Mouse (Mus musculus): ENCODE data around the gene Cmip. TPM values are rescaled to one million over a fixed set of nuclear protein-coding genes. Genes with fewer than 3 reads are reported as not detected.

The Cmip gene
- polyA plus RNA-seq, 1 experiment from 2014 or later: 131 TPM

DNA sequence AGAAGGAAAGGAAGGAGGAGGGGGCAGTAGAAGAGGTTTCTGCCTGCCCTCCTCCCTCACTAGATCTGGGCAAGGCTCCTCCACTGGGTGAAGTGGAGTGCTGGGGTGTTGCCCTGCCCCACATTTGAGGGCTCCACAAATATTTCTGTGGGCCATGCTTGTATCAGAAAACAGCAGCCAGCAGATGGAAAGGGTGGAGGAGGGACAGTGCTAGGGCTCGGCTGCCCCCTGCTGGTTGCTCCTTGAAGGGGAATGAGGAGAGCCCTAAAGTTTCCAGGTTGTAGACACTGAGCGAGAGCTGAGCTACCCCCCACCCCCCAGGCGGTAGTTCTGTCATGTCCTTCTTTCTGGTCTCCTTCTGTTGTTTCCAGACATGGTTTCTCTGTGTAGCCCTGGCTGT is 214.3 kb downstream of the Cmip start:
- no peaks in the 10 kb centered on the region for H3K27me3 ChIP-seq (ENCODE audit: control insufficient read depth, insufficient read depth, low read length)
- H3K9me3 ChIP-seq (ENCODE audit: control insufficient read depth, low read length): no peaks in the 10 kb centered on the region
- H3K4me3 ChIP-seq (replicated peaks; ENCODE audit: low read length): no peak overlapping the region
- 16% methylated on average over 3 of the region's 3 CpGs for WGBS
- H3K4me1 ChIP-seq (replicated peaks; ENCODE audit: control insufficient read depth, insufficient read depth, low read length): peaks cover 13% of the 10 kb centered on the region
- ATAC-seq (ENCODE audit: low FRiP score): no peak
- no peaks in the 10 kb centered on the region for H3K36me3 ChIP-seq (replicated peaks; ENCODE audit: control insufficient read depth, insufficient read depth)
- peak; percentile 72 for DNase-seq (ENCODE audit: low spot score)
- H3K27ac ChIP-seq: 0 out of 2 replicates have a peak overlapping the region, but pooled peaks have one; percentile 92
- H3K4me2 ChIP-seq (replicated peaks): no peak overlapping the region
- H3K9ac ChIP-seq: no peak overlapping the region

DNA sequence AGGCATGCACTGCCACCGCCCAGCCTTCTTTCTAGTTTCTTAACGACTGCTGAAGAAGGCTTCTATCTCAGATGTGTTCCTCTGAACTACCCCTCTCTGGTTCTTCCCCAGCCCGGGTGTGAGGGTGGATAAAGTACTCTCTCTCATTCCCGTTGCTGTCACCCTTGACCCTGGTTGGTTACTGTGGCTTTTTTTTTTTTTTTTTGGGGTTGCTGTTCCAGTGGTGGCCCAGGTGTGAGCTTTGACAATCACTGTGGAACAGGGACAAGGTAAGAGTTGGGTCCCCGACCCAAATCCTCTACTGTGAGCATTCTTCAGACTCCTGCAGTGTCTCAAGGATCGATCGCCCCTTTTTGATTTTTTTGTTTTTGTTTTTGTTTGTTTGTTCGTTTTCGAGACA is 214.8 kb downstream of the Cmip start:
- DNase-seq (ENCODE audit: low spot score): no peak
- Histone ChIP-seq H3K4me2 (replicated peaks) (no peak overlapping the region), H3K27ac (no peak overlapping the region), H3K9ac (no peak overlapping the region), H3K27me3 (ENCODE audit: control insufficient read depth, insufficient read depth, low read length) (no peaks in the 10 kb centered on the region), H3K4me3 (replicated peaks; ENCODE audit: low read length) (no peak overlapping the region), H3K36me3 (replicated peaks; ENCODE audit: control insufficient read depth, insufficient read depth) (no peaks in the 10 kb centered on the region), H3K4me1 (replicated peaks; ENCODE audit: control insufficient read depth, insufficient read depth, low read length) (peaks cover 13% of the 10 kb centered on the region), H3K9me3 (ENCODE audit: control insufficient read depth, low read length) (no peaks in the 10 kb centered on the region)
- 83% methylated on average over 9 of the region's 9 CpGs for WGBS
- no peak for ATAC-seq (ENCODE audit: low FRiP score)

- Histone ChIP-seq H3K4me2 (replicated peaks) (no peak overlapping the region), H3K9ac (no peak overlapping the region), H3K4me3 (replicated peaks; ENCODE audit: low read length) (no peak overlapping the region), H3K27me3 (ENCODE audit: control insufficient read depth, insufficient read depth, low read length) (no peaks in the 10 kb centered on the region), H3K36me3 (replicated peaks; ENCODE audit: control insufficient read depth, insufficient read depth) (no peaks in the 10 kb centered on the region), H3K27ac (no peak overlapping the region), H3K4me1 (replicated peaks; ENCODE audit: control insufficient read depth, insufficient read depth, low read length) (peaks cover 13% of the 10 kb centered on the region), H3K9me3 (ENCODE audit: control insufficient read depth, low read length) (no peaks in the 10 kb centered on the region)
- 85% methylated on average over 4 of the region's 4 CpGs for WGBS
- ATAC-seq (ENCODE audit: low FRiP score) (no peak), DNase-seq (ENCODE audit: low spot score) (no peak)
Observed at GRCm38 (mm10) chr8:117472332-117472731, 215.5 kb downstream of the Cmip start.

DNA sequence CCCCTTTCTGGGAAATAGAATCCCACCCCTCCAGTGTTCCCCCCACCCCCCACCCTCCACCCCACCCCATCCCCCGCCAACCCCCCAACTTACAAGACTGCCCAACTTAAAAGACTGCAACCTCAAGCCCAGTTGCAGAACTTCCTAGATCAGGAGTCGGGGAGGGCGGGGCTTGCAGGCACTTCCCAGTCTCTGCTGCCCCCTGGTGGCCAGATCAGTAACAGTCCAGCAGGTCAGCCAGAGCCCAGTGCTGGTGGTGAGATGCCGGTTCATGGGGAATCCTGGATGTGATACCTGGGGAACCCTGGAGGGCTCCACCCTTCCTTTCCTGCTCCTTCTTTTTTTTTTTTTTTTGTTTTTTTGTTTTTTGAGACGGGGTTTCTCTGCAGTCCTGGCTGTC is 218.1 kb downstream of the Cmip start:
- Histone ChIP-seq H3K4me1 (replicated peaks; ENCODE audit: control insufficient read depth, insufficient read depth, low read length) (peaks cover 9% of the 10 kb centered on the region), H3K36me3 (replicated peaks; ENCODE audit: control insufficient read depth, insufficient read depth) (no peaks in the 10 kb centered on the region), H3K4me2 (replicated peaks) (no peak overlapping the region), H3K4me3 (replicated peaks; ENCODE audit: low read length) (no peak overlapping the region), H3K27ac (no peak overlapping the region), H3K27me3 (ENCODE audit: control insufficient read depth, insufficient read depth, low read length) (no peaks in the 10 kb centered on the region), H3K9me3 (ENCODE audit: control insufficient read depth, low read length) (no peaks in the 10 kb centered on the region), H3K9ac (no peak overlapping the region)
- WGBS: 3% methylated on average over 5 of the region's 5 CpGs
- peak; percentile 94 for DNase-seq (ENCODE audit: low spot score)
- ATAC-seq (ENCODE audit: low FRiP score): peak; percentile 62

- no peaks in the 10 kb centered on the region for H3K9me3 ChIP-seq (ENCODE audit: control insufficient read depth, low read length)
- ATAC-seq (ENCODE audit: low FRiP score): no peak
- no peak overlapping the region for H3K4me3 ChIP-seq (replicated peaks; ENCODE audit: low read length)
- no peak overlapping the region for H3K4me2 ChIP-seq (replicated peaks)
- DNase-seq (ENCODE audit: low spot score): no peak
- H3K36me3 ChIP-seq (replicated peaks; ENCODE audit: control insufficient read depth, insufficient read depth): no peaks in the 10 kb centered on the region
- H3K4me1 ChIP-seq (replicated peaks; ENCODE audit: control insufficient read depth, insufficient read depth, low read length): peaks cover under 1% of the 10 kb centered on the region; the same call in 1 of the 2 replicates
- no peak overlapping the region for H3K9ac ChIP-seq
- no peak overlapping the region for H3K27ac ChIP-seq
- WGBS: 85% methylated on average over 7 of the region's 7 CpGs
- no peaks in the 10 kb centered on the region for H3K27me3 ChIP-seq (ENCODE audit: control insufficient read depth, insufficient read depth, low read length)
Observed at GRCm38 (mm10) chr8:117475819-117476218, 219.0 kb downstream of the Cmip start.

- no peak overlapping the region for H3K9ac ChIP-seq
- ATAC-seq (ENCODE audit: low FRiP score) (no peak), DNase-seq (ENCODE audit: low spot score) (no peak)
- no peak overlapping the region for H3K27ac ChIP-seq
- no peak overlapping the region for H3K4me3 ChIP-seq (replicated peaks; ENCODE audit: low read length)
- H3K36me3 ChIP-seq (replicated peaks; ENCODE audit: control insufficient read depth, insufficient read depth): no peaks in the 10 kb centered on the region
- no peaks in the 10 kb centered on the region for H3K27me3 ChIP-seq (ENCODE audit: control insufficient read depth, insufficient read depth, low read length)
- H3K4me1 ChIP-seq (replicated peaks; ENCODE audit: control insufficient read depth, insufficient read depth, low read length): no peaks in the 10 kb centered on the region
- no peaks in the 10 kb centered on the region for H3K9me3 ChIP-seq (ENCODE audit: control insufficient read depth, low read length)
- H3K4me2 ChIP-seq (replicated peaks): no peak overlapping the region
Observed at GRCm38 (mm10) chr8:117478082-117478481, 221.2 kb downstream of the Cmip start.

DNA sequence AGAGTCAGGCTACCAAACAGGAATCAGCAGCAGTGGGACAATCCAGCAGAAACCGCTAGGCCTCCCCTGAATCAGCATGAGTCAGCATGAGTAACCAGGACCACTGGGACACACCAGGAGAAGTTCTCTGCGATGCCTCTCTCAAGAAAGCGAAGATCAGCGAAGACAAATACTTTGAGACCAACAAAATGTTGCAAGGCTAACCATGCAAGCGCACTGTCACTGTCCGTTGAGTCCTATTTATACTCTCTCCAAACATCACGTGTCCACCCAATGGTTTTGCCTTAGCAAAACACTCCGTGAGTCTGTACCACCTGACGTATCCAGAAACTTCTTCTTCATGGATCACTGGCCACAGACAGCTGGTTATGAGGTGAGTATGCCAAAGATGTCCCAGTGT is 223.1 kb downstream of the Cmip start:
- WGBS: 95% methylated on average over 9 of the region's 9 CpGs
- H3K27ac ChIP-seq: no peak overlapping the region
- H3K36me3 ChIP-seq (replicated peaks; ENCODE audit: control insufficient read depth, insufficient read depth): no peaks in the 10 kb centered on the region
- DNase-seq (ENCODE audit: low spot score) (no peak), ATAC-seq (ENCODE audit: low FRiP score) (no peak)
- H3K4me2 ChIP-seq (replicated peaks): no peak overlapping the region
- H3K4me3 ChIP-seq (replicated peaks; ENCODE audit: low read length): no peak overlapping the region
- H3K9me3 ChIP-seq (ENCODE audit: control insufficient read depth, low read length): no peaks in the 10 kb centered on the region
- no peaks in the 10 kb centered on the region for H3K27me3 ChIP-seq (ENCODE audit: control insufficient read depth, insufficient read depth, low read length)
- no peaks in the 10 kb centered on the region for H3K4me1 ChIP-seq (replicated peaks; ENCODE audit: control insufficient read depth, insufficient read depth, low read length)
- H3K9ac ChIP-seq: no peak overlapping the region

DNA sequence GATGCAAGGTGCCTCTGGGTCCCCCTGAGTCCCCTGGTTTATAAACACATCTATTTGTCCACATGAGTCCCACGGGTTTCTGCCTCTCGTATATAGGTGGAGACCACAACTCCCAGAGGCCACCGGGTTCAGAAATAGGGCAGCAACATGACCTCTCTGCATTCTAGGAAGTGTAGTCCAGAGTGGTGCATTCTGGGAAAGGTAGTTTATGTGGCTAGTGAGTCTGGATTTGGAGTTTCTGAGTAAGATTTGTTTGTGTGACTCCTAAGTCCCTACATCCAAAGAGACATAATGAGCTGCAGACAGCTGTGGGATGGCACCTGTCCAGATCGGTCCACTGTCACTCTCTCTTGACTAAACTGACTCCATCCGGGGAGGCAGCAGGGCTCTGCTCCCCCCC is 223.7 kb downstream of the Cmip start:
- no peak overlapping the region for H3K9ac ChIP-seq
- H3K27ac ChIP-seq: no peak overlapping the region
- ATAC-seq (ENCODE audit: low FRiP score) (no peak), DNase-seq (ENCODE audit: low spot score) (no peak)
- H3K4me2 ChIP-seq (replicated peaks): no peak overlapping the region
- H3K4me1 ChIP-seq (replicated peaks; ENCODE audit: control insufficient read depth, insufficient read depth, low read length): no peaks in the 10 kb centered on the region
- WGBS: 67% methylated on average over 5 of the region's 5 CpGs
- no peaks in the 10 kb centered on the region for H3K9me3 ChIP-seq (ENCODE audit: control insufficient read depth, low read length)
- H3K36me3 ChIP-seq (replicated peaks; ENCODE audit: control insufficient read depth, insufficient read depth): no peaks in the 10 kb centered on the region
- H3K27me3 ChIP-seq (ENCODE audit: control insufficient read depth, insufficient read depth, low read length): no peaks in the 10 kb centered on the region
- no peak overlapping the region for H3K4me3 ChIP-seq (replicated peaks; ENCODE audit: low read length)

DNA sequence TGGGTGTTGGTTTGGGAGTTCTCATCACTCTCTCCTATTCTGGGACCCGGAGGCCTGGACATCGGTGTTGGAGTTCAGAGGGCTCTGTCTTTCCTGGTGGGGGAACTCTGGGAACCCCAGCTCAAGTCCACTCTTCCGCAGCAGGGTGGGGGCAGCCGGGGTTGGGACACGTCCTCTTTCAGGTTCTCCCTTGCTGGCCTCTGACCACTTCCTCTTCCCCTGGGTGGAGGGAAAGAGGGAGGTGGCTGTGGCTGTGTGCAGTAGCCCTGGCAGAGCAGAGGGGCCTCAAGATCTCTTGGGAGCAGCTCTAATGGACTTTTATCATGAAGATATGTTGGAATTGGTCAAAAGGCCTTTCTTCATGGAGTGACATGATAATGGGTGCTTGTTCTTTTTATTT is 225.0 kb downstream of the Cmip start:
- H3K4me3 ChIP-seq (replicated peaks; ENCODE audit: low read length): no peak overlapping the region
- H3K27ac ChIP-seq: no peak overlapping the region
- H3K4me2 ChIP-seq (replicated peaks): no peak overlapping the region
- H3K27me3 ChIP-seq (ENCODE audit: control insufficient read depth, insufficient read depth, low read length): no peaks in the 10 kb centered on the region
- H3K4me1 ChIP-seq (replicated peaks; ENCODE audit: control insufficient read depth, insufficient read depth, low read length): no peaks in the 10 kb centered on the region
- no peaks in the 10 kb centered on the region for H3K36me3 ChIP-seq (replicated peaks; ENCODE audit: control insufficient read depth, insufficient read depth)
- 84% methylated on average over 5 of the region's 5 CpGs for WGBS
- no peaks in the 10 kb centered on the region for H3K9me3 ChIP-seq (ENCODE audit: control insufficient read depth, low read length)
- no peak overlapping the region for H3K9ac ChIP-seq
- ATAC-seq (ENCODE audit: low FRiP score): no peak
- DNase-seq (ENCODE audit: low spot score): no peak

DNA sequence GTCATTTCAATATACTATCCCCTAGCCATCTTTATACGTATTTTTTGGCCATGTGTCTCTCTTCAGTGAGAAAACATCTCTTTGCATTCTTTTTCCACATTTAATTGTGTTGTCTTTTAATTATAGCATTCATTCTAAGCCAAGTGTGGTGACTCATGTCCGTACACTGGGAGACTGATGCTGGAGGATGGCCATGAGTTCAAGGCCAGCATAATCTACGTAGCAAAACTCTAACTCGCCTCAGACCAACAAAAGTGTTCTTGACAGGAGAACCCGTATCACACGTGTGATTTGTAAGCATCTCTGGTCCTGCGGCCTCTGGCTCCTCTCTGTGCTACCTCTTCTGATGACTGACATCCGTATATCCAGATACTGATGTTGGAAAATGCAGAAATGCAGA is 227.9 kb downstream of the Cmip start:
- H3K27me3 ChIP-seq (ENCODE audit: control insufficient read depth, insufficient read depth, low read length): no peaks in the 10 kb centered on the region
- H3K36me3 ChIP-seq (replicated peaks; ENCODE audit: control insufficient read depth, insufficient read depth): no peaks in the 10 kb centered on the region
- H3K4me2 ChIP-seq (replicated peaks): no peak overlapping the region
- ATAC-seq (ENCODE audit: low FRiP score) (no peak), DNase-seq (ENCODE audit: low spot score) (no peak)
- no peak overlapping the region for H3K27ac ChIP-seq
- 90% methylated on average over 8 of the region's 8 CpGs for WGBS
- H3K4me3 ChIP-seq (replicated peaks; ENCODE audit: low read length): no peak overlapping the region
- no peak overlapping the region for H3K9ac ChIP-seq
- no peaks in the 10 kb centered on the region for H3K4me1 ChIP-seq (replicated peaks; ENCODE audit: control insufficient read depth, insufficient read depth, low read length)
- no peaks in the 10 kb centered on the region for H3K9me3 ChIP-seq (ENCODE audit: control insufficient read depth, low read length)
